Mouse (Mus musculus): ENCODE data around the gene Pglyrp2. TPM values are rescaled to one million over a fixed set of nuclear protein-coding genes. Genes with fewer than 3 reads are reported as not detected.

Gene Pglyrp2
- not detected for total RNA-seq (2022)

DNA sequence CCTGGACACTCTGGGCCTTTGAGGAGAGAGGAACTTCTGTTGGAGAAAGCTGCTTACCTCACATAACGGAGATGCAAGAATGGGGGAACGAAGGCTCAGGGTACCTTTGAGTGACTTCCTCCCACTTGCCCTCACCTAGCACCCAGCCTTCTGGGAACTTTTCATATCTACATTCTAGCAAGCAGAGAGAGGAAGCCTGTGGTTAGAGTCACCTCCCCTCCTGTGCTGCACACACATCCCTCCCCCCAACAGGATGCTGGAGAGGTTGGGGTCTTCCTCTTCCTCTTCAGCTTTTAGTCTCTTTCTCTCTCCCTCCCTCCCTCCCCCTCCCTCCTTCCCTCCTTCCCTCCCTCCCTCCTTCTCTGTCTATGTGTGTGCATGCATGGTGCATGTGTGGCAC lies at the start of gene Pglyrp2:
TSS of gene Pglyrp2 (minus strand) at position 134 of the 400 bp plus-strand sequence.
- no peak for DNase-seq (ENCODE audit: low spot score in 2 of 2)

DNA sequence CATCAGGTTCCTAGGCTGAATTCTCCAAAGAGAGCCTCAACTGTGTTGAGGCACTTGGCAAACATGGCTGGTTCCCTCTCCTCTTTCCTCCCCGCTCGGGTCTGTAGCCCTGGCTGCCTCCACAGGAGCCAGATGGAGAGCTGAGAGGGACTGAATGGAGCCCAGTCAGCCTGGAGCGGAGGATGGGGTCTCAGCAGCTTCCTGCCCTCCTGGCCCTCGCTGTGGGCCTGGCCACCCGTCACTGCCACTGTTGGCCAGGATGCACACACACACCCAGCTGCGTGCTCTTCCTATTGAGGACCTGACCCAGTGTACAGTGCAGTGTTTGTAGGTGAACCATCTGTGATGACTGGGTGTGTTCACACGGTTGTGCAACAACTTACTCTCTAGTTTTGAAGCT lies 48.2 kb upstream of the Pglyrp2 start:
- no peak for DNase-seq (ENCODE audit: low spot score in 2 of 2)

DNA sequence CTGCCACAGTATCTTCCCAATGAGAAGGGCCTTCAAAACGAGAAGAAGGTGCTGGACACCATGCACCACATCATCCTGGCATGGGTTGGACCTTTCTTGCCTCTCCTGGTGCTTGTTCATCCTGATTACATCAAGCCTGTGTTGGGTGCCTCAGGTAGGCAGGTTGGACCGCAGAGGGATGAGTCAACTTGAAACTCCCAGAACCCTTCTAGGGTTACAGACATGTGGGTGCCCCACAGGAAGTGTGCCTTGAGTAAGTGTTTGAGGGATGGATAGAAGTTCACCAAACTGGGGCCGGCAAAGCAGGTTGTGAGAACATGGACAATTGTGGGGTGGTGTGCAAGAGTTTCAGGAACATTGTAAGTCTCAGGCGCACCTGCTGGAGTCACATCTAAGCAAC lies 46.8 kb upstream of the Pglyrp2 start:
- no peak for DNase-seq (ENCODE audit: low spot score in 2 of 2)

- DNase-seq (ENCODE audit: low spot score in 2 of 2), result no peak
Measured at GRCm38 (mm10) chr17:32468494-32468893, 44.5 kb upstream of the Pglyrp2 start.

- DNase-seq (ENCODE audit: low spot score in 2 of 2), result no peak
Measured at GRCm38 (mm10) chr17:32454997-32455396, 31.0 kb upstream of the Pglyrp2 start.

- no peak for DNase-seq (ENCODE audit: low spot score in 2 of 2)
Measured at GRCm38 (mm10) chr17:32454188-32454587, 30.2 kb upstream of the Pglyrp2 start.

- peak in 1 of 2 experiments; percentile 8 for DNase-seq (ENCODE audit: low spot score in 2 of 2)
Measured at GRCm38 (mm10) chr17:32452482-32452881, 28.5 kb upstream of the Pglyrp2 start, which contains the start of gene Cyp4f39. Gene Cyp4f39, plus strand, starts transcription at chr17:32452723.

DNA sequence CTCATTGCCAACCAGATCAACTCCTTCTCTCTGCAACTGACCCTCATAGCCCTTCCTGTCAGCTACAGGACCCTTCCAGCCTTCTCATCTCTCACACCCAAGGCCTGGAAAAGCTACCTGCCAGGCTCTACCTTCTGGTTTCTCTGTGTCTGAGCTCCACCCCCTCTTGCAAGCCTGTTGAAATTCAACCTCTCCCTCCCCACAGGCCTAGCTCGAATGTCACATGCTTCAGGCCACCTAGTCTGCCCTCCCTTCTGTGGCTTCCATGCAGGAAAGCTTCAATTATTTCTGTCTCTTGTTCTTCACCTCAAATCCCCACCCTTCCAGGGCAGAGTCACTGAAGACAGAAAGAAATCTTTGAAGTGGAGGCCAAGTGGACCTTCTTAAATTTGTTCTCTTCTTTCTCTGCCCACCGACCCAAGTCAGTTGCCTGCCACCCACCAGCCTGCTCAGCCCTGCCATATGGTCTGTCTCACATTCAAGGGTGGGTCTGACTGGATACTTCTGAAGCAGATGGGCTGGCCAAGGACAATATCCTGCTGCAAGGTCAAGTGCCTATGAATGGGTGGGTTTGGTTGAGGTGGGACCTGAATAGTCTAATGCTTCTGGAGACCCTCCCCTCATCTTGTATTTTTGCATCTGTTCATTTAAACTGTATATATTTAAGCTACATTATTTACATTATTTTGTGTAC lies 27.0 kb upstream of the Pglyrp2 start:
- DNase-seq (ENCODE audit: low spot score in 2 of 2), result no peak

GRCm38 (mm10) chr17:32449042-32449441 lies 25.1 kb upstream of the Pglyrp2 start:
- DNase-seq (ENCODE audit: low spot score in 2 of 2), result no peak

DNA sequence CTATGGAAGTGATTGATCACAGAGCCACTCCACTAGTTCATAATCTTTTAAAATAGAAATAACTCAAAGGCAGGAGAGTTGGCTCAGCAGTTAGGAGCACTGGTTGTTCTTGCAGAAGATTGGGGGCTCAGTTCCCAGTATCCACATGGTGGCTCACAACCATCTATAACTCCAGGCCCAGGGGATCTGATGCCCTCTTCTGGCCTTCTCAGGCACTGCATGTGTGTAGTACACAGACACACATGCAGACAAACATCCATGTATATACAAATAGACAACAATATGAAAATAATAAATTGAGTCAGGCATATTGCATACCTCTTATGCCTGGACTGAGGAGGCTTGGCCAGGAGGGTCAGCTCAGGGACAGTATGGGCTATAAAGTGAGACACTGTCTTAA lies 23.2 kb upstream of the Pglyrp2 start:
- no peak for DNase-seq (ENCODE audit: low spot score in 2 of 2)

DNA sequence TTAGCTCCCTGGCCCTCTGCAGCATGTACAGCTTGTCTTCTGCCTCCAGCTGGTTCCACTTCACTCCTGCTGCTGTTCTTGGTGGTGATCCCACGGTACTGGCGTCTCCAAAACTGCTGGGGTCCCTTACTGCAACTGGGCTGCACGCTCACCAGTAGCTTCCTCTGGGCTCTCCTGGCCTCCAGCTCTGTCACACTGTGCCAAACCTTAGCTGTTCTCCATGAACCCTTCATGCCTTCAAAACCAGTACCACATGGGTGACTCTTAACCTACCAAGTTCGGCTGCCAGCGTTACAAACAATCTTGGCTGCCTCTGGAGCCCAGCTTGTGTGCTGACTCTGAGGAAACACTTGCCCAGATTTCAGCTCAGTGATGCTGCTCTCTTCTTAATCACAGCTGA lies 21.0 kb upstream of the Pglyrp2 start:
- peak in 1 of 2 experiments; percentile 22 for DNase-seq (ENCODE audit: low spot score in 2 of 2)

GRCm38 (mm10) chr17:32443245-32443644 lies 19.3 kb upstream of the Pglyrp2 start:
- DNase-seq (ENCODE audit: low spot score in 2 of 2), result no peak

- DNase-seq (ENCODE audit: low spot score in 2 of 2), result no peak
Measured at GRCm38 (mm10) chr17:32437106-32437505, 13.1 kb upstream of the Pglyrp2 start.

DNA sequence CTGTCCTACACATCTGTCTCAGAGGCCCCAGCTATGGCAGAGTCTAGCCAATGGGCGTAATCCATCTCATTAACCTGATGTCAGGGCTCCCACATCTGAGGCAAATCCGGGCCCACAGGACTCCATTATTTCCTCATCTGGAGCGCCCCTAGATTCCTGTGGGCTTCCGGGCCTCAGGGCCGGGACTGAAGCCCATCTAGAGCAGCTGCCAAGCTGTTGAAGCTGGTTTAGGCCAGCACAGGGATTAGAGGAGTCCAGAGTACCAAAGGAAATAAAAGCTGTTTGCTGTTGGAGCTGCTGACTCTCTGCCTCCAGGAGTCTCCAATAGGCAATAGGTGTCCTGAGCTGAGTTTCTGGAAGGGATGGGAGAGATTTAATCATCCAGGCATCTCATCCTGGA lies 11.2 kb upstream of the Pglyrp2 start:
- DNase-seq (ENCODE audit: low spot score in 2 of 2), result no peak

GRCm38 (mm10) chr17:32434324-32434723 lies 10.4 kb upstream of the Pglyrp2 start:
- DNase-seq (ENCODE audit: low spot score in 2 of 2), result no peak

GRCm38 (mm10) chr17:32431972-32432371 lies 8.0 kb upstream of the Pglyrp2 start:
- DNase-seq (ENCODE audit: low spot score in 2 of 2), result no peak

GRCm38 (mm10) chr17:32426610-32427009 lies 2.6 kb upstream of the Pglyrp2 start:
- DNase-seq (ENCODE audit: low spot score in 2 of 2), result no peak

DNA sequence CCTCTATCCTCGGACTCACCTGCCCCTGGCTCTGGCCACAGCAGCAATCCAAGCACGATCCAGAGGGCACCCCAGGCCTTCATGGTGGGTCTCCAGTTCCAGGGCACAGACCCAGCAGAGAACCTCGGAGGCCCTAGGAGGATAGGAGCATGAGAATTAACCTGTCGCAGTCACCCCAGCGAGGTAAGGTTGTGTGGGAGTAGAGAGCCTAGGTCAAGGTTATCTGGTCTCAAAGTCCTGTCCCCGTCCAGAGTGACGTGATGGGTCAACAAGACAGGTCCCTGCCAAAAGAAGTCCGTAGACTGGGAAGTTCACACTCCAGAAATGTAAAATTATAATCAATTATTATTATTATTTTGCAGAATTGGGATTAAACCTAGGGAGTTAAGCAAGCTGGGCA lies 3.2 kb downstream of the Pglyrp2 start:
- DNase-seq (ENCODE audit: low spot score in 2 of 2), result no peak

GRCm38 (mm10) chr17:32419989-32420388 lies 4.0 kb downstream of the Pglyrp2 start:
- DNase-seq (ENCODE audit: low spot score in 2 of 2), result no peak

GRCm38 (mm10) chr17:32416771-32417170 lies 7.2 kb downstream of the Pglyrp2 start:
- DNase-seq (ENCODE audit: low spot score in 2 of 2), result no peak

DNA sequence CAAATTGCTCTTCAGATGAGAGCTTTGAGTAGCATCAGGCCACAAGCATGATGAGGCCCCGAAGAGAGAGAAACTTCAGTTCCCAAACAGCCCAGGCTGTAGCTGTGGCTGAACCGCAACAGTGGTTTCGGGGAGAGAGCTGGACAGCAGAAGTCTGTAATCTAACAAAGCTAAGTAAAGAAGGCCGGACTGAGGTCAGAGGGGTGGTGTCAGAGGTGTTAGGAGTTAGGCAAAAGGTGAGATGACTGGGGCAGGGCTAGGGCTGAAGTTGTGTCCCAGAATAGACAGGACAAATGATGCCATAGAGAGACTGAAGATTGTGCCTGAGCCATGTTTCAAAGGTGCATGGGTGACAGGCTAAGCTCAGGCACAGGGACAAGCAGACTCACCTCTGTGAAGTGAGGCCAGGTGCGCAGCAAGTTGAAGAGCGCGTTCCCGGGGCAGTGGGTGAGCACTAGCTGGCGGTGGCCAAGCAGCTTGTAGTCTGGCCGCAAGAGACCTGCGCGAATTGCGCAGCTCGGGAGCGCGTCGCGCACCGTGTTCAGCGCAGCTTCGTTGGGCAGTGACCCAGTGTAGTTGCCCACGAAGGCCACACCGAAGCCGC lies 8.4 kb downstream of the Pglyrp2 start:
- DNase-seq (ENCODE audit: low spot score in 2 of 2), result no peak

- DNase-seq (ENCODE audit: low spot score in 2 of 2), result no peak
Measured at GRCm38 (mm10) chr17:32411898-32412297, 12.1 kb downstream of the Pglyrp2 start.

DNA sequence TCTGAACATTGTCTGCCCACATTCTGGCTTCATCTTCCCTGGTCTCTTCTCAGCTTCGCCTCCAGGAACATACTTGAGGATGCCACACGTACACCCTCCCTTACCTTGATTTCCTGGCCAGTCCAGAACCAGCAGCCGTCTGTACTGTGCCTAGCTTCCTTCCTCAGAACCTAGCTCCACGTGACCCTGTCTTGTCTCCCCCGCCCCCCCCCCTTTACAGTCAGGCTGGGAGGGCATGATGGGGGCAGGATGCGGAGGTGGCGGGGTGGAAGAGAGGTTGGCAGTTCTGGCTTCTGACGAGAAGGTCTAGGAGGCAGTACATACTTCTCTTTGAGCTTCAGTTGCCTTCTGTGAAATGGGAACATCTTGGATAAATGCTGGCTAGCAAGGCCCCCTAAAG lies 20.6 kb downstream of the Pglyrp2 start, which contains the start of gene Rasal3:
TSS of gene Rasal3 (minus strand) at position 167 of the 400 bp plus-strand sequence.
- no peak for DNase-seq (ENCODE audit: low spot score in 2 of 2)

Measured in gastrocnemius, adult 8-10 months (tissue).